Mouse (Mus musculus) liver, postnatal 0 days (tissue): ENCODE data around the gene Aldh1a3.

Experiments used
- CTCF ChIP-seq: sonication (generic); IDR thresholded peaks from 2 replicates; pipeline ENCODE4 v1.5.1; 2016; ENCODE audit warnings: antibody characterized with exemption, low read depth
- EP300 ChIP-seq: IDR thresholded peaks from 2 replicates; pipeline ENCODE4 v1.6.1; 2016; ENCODE audit warnings: antibody characterized with exemption, low read depth, mild to moderate bottlenecking

GRCm38 (mm10) chr7:66442501-66443369, 15.4 kb upstream of the Aldh1a3 start:
- no peak for TF ChIP-seq CTCF
- TF ChIP-seq EP300 = no peak
